Mouse (Mus musculus) right cerebral cortex, postnatal 14 days (tissue): Measurements from ENCODE around the gene Ptx4.
A peak's percentile ranks its signal among the peaks of the same experiment; 100 is the strongest.

Source experiments
- DNase-seq: peaks from one replicate; pipeline ENCODE4 v3.0.0; 2022

Ptx4 gene

GRCm38 (mm10) chr17:25120406-25120805 is at the start of gene Ptx4:
Gene Ptx4 (plus strand): TSS chr17:25120760.
- no peak for DNase-seq

GRCm38 (mm10) chr17:25076906-25077305 is 43.7 kb upstream of the Ptx4 start:
- no peak for DNase-seq

- peak; percentile 67 for DNase-seq
Measured at GRCm38 (mm10) chr17:25077771-25078372, 42.7 kb upstream of the Ptx4 start.

GRCm38 (mm10) chr17:25080210-25080609 is 40.4 kb upstream of the Ptx4 start:
- DNase-seq: no peak

GRCm38 (mm10) chr17:25080960-25081381 is 39.6 kb upstream of the Ptx4 start:
- no peak for DNase-seq

- DNase-seq: no peak
Measured at GRCm38 (mm10) chr17:25082081-25082847, 38.3 kb upstream of the Ptx4 start.

GRCm38 (mm10) chr17:25082887-25083286 is 37.7 kb upstream of the Ptx4 start:
- no peak for DNase-seq

- DNase-seq: no peak
Measured at GRCm38 (mm10) chr17:25083444-25083931, 37.1 kb upstream of the Ptx4 start, which contains the start of gene Tmem204. Gene Tmem204 (minus strand): TSS chr17:25083591.

- no peak for DNase-seq
Measured at GRCm38 (mm10) chr17:25084835-25085385, 35.6 kb upstream of the Ptx4 start.

GRCm38 (mm10) chr17:25086724-25087123 is 33.8 kb upstream of the Ptx4 start:
- DNase-seq: no peak

GRCm38 (mm10) chr17:25089158-25089557 is 31.4 kb upstream of the Ptx4 start:
- no peak for DNase-seq

GRCm38 (mm10) chr17:25090450-25090849 is 30.1 kb upstream of the Ptx4 start:
- DNase-seq: no peak

GRCm38 (mm10) chr17:25096221-25096620 is 24.3 kb upstream of the Ptx4 start:
- DNase-seq: no peak

GRCm38 (mm10) chr17:25100052-25100451 is 20.5 kb upstream of the Ptx4 start:
- no peak for DNase-seq

- DNase-seq: no peak
Measured at GRCm38 (mm10) chr17:25101338-25101737, 19.2 kb upstream of the Ptx4 start.

- no peak for DNase-seq
Measured at GRCm38 (mm10) chr17:25107786-25108185, 12.8 kb upstream of the Ptx4 start.

- no peak for DNase-seq
Measured at GRCm38 (mm10) chr17:25109578-25109977, 11.0 kb upstream of the Ptx4 start.

GRCm38 (mm10) chr17:25110590-25110989 is 10.0 kb upstream of the Ptx4 start:
- DNase-seq: no peak

GRCm38 (mm10) chr17:25111220-25111619 is 9.3 kb upstream of the Ptx4 start:
- no peak for DNase-seq

GRCm38 (mm10) chr17:25111739-25112422 is 8.7 kb upstream of the Ptx4 start:
- DNase-seq: peak; percentile 46

- no peak for DNase-seq
Measured at GRCm38 (mm10) chr17:25112423-25112810, 8.1 kb upstream of the Ptx4 start.

- DNase-seq: no peak
Measured at GRCm38 (mm10) chr17:25114908-25115645, 5.5 kb upstream of the Ptx4 start.
